Mouse (Mus musculus) bone marrow, adult 2 months (tissue): ENCODE data around the gene Cngb1.

Experiments used
- CTCF ChIP-seq: fragments of 200-500 bp; IDR thresholded peaks from 2 replicates; pipeline ENCODE4 v1.5.1; 2011; ENCODE audit warnings: low read length, control low read depth; ENCODE audit not compliant: control insufficient read depth, insufficient read depth
- POLR2A ChIP-seq: fragments of 200-500 bp; IDR thresholded peaks from 2 replicates; pipeline ENCODE4 v1.6.1; 2011; ENCODE audit warnings: low read depth, mild to moderate bottlenecking, control low read depth, low read length, borderline replicate concordance; ENCODE audit not compliant: control insufficient read depth

DNA sequence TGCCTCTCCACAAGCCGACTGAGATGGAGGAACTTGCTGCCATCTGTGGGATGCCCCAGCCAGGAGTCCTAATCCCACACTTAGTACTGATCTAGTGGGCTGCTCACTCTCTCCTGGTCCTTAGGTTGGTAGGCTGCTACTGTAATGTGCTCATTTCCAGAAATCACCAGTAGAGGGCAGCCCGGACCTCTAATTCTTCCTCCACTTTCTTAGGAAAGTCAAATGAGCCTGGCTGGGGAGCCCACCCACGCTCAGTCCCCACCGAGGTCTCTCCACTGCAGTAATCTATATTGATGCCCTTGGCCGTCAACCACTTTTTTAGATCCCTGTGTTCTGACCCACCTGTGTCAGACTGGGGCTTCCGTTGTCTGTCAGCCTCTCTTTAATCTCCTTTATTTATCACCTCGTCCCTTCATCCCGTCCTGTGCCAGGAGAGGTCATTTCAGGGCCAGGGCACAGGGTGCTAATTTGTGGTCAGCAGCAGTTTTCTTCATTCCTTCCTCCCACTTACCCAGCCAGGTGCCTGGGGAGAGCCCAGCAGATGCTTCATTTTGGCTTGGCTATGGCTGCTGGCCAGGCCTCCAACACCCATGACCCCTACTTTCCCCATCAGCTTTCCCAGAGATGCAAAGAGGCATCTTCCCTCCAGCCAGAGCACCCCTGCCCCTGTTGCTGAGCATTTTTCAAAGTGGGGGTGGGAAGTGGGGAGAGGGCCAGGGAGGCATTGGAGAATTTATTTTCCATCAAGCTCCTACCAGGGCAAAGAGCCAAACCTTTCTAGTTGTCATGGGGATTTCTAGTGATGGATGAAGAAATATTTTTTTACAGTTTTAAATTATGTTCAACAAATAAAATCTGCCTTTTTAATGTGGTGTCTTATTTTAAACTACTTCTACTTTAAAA is 40.5 kb upstream of the Cngb1 start:
- TF ChIP-seq POLR2A (no peak), CTCF (0 out of 2 replicates have a peak, but pooled peaks have one; percentile 11)
